Mouse (Mus musculus) left cerebral cortex, adult 8-10 months (tissue): ENCODE data around the gene Pfas. TPM values are rescaled to one million over a fixed set of nuclear protein-coding genes. Genes with fewer than 3 reads are reported as not detected.

ENCODE experiments used
- DNase-seq, 2 experiments: peaks; one replicate each; pipeline ENCODE4 v3.0.0; 2022; ENCODE audit warnings: low spot score in 2 of 2
- total RNA-seq, 4 experiments: library from RNA; stranded (reverse); gene quantifications; 2 replicates each; pipeline ENCODE4 v1.2.4; 2022

The Pfas gene
- total RNA-seq = 10 to 100 TPM; 20.3 to 22.2 (median 20.9) TPM

GRCm38 (mm10) chr11:69008182-69009121, at the start of gene Pfas:
Pfas (minus strand) TSS chr11:69008460.
- DNase-seq = peak; percentile 87 to 88

DNA sequence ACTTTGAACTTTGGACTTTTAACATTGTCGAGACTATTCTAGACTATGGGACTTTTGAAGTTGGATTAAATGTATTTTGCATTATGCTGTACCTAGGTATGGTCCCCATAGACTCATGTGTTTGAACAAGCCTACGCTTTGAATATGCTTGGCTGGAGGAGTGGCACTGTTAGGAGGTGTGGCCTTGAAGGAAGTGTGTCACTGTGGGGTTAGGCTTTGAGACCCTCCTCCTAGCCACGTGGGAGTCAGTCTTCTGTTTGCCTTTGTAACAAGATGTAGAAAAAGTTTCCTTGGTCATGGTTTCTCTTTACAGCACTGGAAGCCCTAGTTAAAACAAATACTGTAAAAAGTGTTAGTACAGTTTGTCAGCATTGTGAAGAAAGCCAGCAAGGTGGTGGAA, 45.6 kb upstream of the Pfas start:
- no peak for DNase-seq

GRCm38 (mm10) chr11:69052824-69053421, 44.7 kb upstream of the Pfas start:
- DNase-seq = no peak

DNA sequence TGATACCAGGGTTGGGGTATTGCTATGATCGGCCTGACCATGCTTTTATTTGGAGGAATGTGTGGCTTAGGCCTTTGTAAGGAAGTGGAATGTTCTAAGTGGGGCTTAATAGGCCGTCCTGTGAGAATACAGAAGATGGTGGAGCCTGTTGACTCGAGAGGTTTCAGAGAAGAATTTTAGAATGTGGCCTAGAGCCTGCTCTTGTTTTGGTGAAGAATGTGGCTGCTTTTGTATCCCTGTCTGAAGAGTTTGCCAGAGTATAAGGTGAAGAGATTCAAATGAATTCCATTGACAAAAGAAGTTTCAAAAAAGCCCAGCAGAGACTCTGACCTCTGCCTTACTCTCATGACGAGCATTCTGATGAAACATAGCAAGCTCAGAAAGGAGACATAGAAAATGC, 43.5 kb upstream of the Pfas start:
- no peak for DNase-seq

- no peak for DNase-seq
Observed at GRCm38 (mm10) chr11:69050748-69051147, 42.5 kb upstream of the Pfas start.

DNA sequence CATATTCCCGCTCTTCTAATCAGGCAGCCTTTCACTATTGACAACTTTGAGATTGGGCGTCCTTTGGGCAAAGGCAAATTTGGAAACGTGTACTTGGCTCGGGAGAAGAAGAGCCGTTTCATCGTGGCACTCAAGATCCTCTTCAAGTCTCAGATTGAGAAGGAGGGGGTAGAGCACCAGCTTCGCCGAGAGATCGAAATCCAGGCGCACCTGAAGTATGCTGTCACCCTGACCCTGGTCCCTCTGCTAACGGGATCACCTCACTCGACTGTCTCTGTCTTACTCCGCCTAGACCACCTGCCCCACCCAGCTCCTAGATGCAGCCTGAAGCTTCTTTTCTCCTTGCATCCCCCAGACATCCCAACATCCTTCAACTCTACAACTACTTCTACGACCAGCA, 39.9 kb upstream of the Pfas start:
- DNase-seq = no peak

GRCm38 (mm10) chr11:69047592-69047991, 39.3 kb upstream of the Pfas start:
- DNase-seq = no peak

DNA sequence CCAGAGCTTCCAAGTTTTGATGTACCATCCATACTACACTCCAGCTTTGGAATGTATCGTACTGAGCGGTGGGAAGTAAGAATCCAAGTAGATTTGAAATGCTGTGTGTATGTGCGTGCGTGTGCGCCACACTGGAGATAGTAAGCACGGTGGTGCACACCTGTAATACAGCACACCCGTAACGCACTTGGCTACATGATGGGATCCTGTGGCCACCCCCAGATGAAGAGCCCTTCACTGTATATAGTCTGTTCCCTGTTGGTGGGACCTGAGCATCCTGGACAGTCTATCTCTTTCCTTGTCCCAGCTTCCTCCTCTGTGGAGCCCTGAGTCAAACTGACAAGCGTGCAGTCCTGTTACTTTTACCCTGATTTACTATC, 38.1 kb upstream of the Pfas start:
- DNase-seq = no peak

DNA sequence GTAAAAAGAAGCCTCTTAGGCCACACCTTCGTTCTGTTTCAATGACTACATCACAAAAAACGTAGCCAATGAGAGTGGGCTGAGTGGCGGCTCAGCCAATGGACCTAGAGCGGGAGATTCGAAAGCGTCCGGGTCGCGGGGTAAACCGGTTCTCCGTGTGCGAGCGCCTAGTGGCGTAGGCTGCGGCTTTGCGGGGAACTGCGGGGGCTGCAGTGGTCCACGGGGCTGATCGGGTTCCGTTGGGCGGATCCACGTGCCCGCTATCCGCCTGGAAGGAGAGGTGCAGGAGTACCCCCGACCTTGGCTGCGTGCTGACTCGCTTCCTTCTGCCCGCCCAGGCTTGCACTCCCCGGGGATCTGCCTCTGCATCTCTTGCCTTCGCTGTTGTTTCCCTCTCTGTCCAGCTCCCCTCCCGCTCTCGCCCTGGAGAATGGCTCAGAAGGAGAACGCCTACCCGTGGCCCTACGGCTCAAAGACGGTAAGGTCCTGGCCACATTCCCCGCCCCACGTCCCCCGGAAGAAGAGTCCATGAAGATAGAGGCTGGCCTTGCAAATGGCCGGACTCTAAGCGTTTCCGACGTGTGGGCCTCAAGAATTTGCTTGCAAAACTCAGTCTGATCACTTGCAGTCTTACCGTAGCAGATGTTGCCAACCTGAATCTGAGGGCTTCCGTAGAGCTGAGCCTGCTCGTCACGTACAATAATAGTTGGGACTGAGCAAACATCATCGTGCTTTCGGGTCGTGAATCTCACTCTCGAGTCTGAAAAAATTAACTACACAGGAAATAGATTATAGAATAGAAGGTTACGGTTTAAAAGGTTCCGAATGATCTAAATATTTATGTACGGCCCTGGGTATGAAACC, 37.5 kb upstream of the Pfas start, which contains the start of gene Aurkb:
Aurkb (plus strand) TSS at position 117 of the 864 bp plus-strand sequence.
- DNase-seq = peak; percentile 50 to 61

DNA sequence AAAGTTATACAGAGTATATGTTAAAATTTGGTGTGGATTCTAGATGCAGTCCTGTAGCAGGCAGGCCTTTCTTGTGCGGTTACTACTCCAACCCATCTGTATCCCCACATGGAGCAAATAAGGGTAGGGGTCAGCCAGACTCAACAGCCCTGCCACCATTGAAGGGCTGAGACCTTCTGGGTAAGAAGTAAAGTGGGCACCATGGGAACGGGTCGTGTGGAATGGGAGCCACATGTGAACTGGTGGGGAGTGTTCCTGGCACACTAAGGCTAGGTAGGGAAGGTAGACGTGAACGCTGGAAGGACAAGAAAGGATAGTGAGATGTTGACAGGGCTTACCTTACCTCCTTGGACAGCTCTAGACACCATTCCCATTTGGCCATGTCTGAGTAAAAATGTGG, 29.9 kb upstream of the Pfas start:
- DNase-seq = no peak

DNA sequence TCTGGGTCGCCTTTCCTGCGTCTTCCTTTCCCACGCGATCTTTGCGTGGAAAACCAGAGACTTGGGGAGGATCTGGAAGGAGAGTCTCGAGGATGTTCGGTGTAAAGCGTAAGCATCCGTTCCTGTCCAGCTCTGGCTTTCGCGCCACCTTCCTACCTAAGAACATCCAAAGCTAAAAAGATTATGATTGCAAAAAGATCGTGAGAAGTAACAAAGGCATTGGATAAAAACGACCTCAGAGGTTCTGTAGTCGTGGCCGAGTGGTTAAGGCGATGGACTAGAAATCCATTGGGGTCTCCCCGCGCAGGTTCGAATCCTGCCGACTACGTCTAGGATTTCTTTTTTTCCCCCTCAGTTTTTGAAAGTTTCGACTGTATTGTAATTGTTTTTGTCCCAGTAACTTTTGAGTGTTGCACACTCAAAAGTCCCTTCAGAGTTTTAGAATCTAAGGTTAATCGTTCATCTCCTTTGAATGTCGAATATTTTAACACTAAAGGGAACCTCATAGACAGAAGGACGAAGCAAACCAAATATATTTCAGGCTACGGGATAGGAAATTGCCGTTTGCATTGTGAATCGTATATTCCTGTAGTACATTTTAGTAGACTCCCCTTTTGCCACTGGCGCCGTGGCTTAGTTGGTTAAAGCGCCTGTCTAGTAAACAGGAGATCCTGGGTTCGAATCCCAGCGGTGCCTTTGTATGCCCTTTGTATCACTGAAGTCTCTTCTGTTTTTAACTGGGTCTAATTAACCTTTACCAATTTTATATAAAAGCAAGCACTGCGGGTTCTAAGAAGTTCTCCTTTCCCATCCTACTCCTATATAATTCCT, 29.2 kb upstream of the Pfas start:
- DNase-seq = peak; percentile 75 to 84

GRCm38 (mm10) chr11:69036486-69037230, 28.4 kb upstream of the Pfas start:
- peak; percentile 78 to 98 for DNase-seq

GRCm38 (mm10) chr11:69035849-69036248, 27.6 kb upstream of the Pfas start:
- peak; percentile 60 to 89 for DNase-seq

GRCm38 (mm10) chr11:69035411-69035810, 27.2 kb upstream of the Pfas start:
- no peak for DNase-seq

DNA sequence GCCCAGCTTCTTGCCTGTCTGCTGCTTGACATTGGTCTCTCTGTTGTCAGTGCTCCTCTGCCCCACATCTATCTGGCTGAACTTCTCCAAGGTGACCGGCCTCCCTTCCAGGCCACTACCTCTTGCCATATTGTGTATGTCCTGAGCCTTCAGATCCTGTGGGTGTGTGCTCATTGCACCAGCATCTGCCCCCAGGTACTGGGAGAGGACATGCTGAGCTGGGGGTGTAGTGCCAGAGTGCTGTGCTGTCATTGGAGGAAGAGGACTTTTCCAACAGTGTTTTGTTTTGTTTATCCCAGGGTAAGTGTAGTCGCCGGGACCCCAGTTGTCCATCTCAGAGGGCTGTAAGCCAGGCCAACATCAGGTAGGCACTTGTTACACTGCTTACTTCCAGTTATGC, 26.3 kb upstream of the Pfas start:
- no peak for DNase-seq

GRCm38 (mm10) chr11:69033552-69033951, 25.3 kb upstream of the Pfas start:
- no peak for DNase-seq

DNA sequence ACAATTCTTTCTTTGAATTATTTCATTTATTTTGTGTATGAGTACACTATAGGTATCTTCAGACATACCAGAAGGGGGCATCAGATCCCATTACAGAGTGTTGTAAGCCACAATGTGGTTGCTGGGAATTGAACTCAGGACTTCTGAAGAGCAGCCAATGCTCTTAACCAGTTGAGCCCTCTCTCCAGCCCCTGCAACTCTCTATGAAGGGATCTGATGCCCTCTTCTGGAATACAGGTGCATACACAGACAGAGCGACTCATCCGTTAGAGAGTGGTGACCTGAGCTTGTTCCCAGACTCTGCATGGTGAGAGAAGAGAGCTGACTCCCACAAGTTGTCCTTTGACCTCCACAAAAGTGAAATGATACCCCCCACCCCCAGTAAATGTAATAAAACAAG, 20.5 kb upstream of the Pfas start:
- no peak for DNase-seq

DNA sequence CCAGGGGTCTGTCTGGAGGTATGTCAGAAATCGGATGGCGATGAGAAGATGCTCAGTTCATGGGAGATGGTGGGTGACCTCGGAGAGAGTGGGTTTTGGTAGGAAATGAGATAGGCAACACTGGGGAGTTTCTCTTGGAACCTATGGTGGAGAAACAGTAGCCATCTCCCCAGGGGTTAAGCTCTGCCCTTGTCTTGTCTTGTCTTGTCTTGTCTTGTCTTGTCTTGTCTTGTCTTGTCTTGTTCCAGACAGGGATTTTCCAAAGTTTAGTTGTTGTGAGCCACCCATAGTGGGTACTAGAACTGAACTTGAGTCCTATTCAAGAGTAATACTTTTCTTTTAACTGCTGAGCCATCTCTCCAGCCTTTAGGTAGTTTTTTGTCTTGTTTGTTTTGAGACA, 18.3 kb upstream of the Pfas start:
- no peak for DNase-seq

DNA sequence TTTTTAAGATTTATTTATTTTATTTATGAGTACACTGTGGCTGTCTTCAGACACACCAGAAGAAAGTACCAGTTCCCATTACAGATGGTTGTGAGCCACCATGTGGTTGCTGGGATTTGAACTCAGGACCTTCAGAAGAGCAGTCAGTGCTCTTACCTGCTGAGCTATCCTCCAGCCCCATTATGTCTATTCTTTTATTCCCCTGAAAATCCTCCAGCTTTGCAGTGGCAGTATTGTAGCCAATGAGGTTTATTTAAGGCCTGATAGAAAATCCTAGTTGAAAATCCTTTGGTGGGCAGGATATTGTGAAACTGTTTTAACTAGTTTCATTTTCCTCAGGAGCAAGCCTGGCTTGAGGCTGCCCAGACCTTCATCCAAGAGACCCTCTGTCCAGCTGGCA, 12.4 kb upstream of the Pfas start:
- DNase-seq = no peak

GRCm38 (mm10) chr11:69016755-69017154, 8.5 kb upstream of the Pfas start:
- DNase-seq = no peak
